Mouse (Mus musculus): Measurements from ENCODE around the gene Zfp36l1.

GRCm38 (mm10) chr12:80110546-80110870, 2.3 kb downstream of the Zfp36l1 start:
- TF ChIP-seq CTCF (IDR thresholded peaks at IDR 0.05; ENCODE audit: borderline replicate concordance, control insufficient read depth, extremely low read depth, insufficient read depth, low read length, poor library complexity), result no peak
- TF ChIP-seq POLR2A (IDR thresholded peaks at IDR 0.05; ENCODE audit: control insufficient read depth, extremely low read depth, insufficient read depth, low read length, poor library complexity), result no peak

Data from thymus, adult 2 months (tissue).